Mouse (Mus musculus): ENCODE data around the gene Pear1. TPM values are rescaled to one million over a fixed set of nuclear protein-coding genes. Genes with fewer than 3 reads are reported as not detected.
"Not testable (repeated sequence)": the region's sequence is repeated elsewhere in the genome, so short reads cannot be mapped to it uniquely, and the experiment has no call there.

The Pear1 gene
- 8.9 and 12.6 TPM in 2 replicates for polyA plus RNA-seq (2016; fragmentation: Nextera tagmentation; extraction: Ambion mirVana)

- not testable (repeated sequence) for H3K4me1 ChIP-seq; H3K36me3 ChIP-seq; ATAC-seq (ENCODE audit: low FRiP score, low read depth); H3K4me3 ChIP-seq; H3K4me2 ChIP-seq (replicated peaks); H3K9me3 ChIP-seq; H3K27ac ChIP-seq (replicated peaks); H3K27me3 ChIP-seq; H3K9ac ChIP-seq (replicated peaks)
- 82% methylated on average over 1 of the region's 1 CpGs for WGBS
Observed at GRCm38 (mm10) chr3:87824206-87824605, at the start of gene Pear1. Pear1 (minus strand) TSS chr3:87824306.

GRCm38 (mm10) chr3:87864111-87864510, 40.0 kb upstream of the Pear1 start:
- H3K27ac ChIP-seq (replicated peaks); H3K27me3 ChIP-seq; H3K4me3 ChIP-seq; H3K4me1 ChIP-seq; ATAC-seq (ENCODE audit: low FRiP score, low read depth); H3K9me3 ChIP-seq; H3K9ac ChIP-seq (replicated peaks); H3K4me2 ChIP-seq (replicated peaks): not testable (repeated sequence)
- 93% methylated on average over 4 of the region's 4 CpGs for WGBS
- H3K36me3 ChIP-seq: peaks cover 78% of the 10 kb centered on the region

GRCm38 (mm10) chr3:87859813-87860212, 35.7 kb upstream of the Pear1 start:
- peaks cover 74% of the 10 kb centered on the region for H3K36me3 ChIP-seq
- ATAC-seq (ENCODE audit: low FRiP score, low read depth): no peak

GRCm38 (mm10) chr3:87857666-87858065, 33.6 kb upstream of the Pear1 start:
- H3K4me2 ChIP-seq (replicated peaks): no peak overlapping the region
- H3K9me3 ChIP-seq: no peaks in the 10 kb centered on the region
- H3K27ac ChIP-seq (replicated peaks): no peak overlapping the region
- H3K27me3 ChIP-seq: no peaks in the 10 kb centered on the region
- no peak for ATAC-seq (ENCODE audit: low FRiP score, low read depth)
- peaks cover 61% of the 10 kb centered on the region for H3K36me3 ChIP-seq
- no peak overlapping the region for H3K9ac ChIP-seq (replicated peaks)
- WGBS: 91% methylated on average over 8 of the region's 8 CpGs
- H3K4me3 ChIP-seq: no peak overlapping the region
- peaks cover 6% of the 10 kb centered on the region; the same call in 1 of the 2 replicates for H3K4me1 ChIP-seq

More at GRCm38 (mm10) chr3:87859813-87860212, 35.7 kb upstream of the Pear1 start:
- no peak overlapping the region for H3K4me2 ChIP-seq (replicated peaks)
- H3K4me3 ChIP-seq: no peak overlapping the region
- no peaks in the 10 kb centered on the region for H3K9me3 ChIP-seq
- no peak overlapping the region for H3K9ac ChIP-seq (replicated peaks)
- H3K4me1 ChIP-seq: no peaks in the 10 kb centered on the region
- no peak overlapping the region for H3K27ac ChIP-seq (replicated peaks)
- WGBS: 33% methylated on average over 3 of the region's 3 CpGs
- H3K27me3 ChIP-seq: no peaks in the 10 kb centered on the region

GRCm38 (mm10) chr3:87855936-87856335, 31.8 kb upstream of the Pear1 start:
- ATAC-seq (ENCODE audit: low FRiP score, low read depth): no peak
- H3K9ac ChIP-seq (replicated peaks): no peak overlapping the region
- H3K4me3 ChIP-seq: no peak overlapping the region
- 91% methylated on average over 8 of the region's 8 CpGs for WGBS
- peaks cover 6% of the 10 kb centered on the region; the same call in 1 of the 2 replicates for H3K4me1 ChIP-seq
- H3K4me2 ChIP-seq (replicated peaks): no peak overlapping the region
- H3K27me3 ChIP-seq: no peaks in the 10 kb centered on the region
- H3K36me3 ChIP-seq: peaks cover 45% of the 10 kb centered on the region
- no peak overlapping the region for H3K27ac ChIP-seq (replicated peaks)
- no peaks in the 10 kb centered on the region for H3K9me3 ChIP-seq

- no peaks in the 10 kb centered on the region for H3K9me3 ChIP-seq
- ATAC-seq (ENCODE audit: low FRiP score, low read depth): no peak
- H3K27me3 ChIP-seq: no peaks in the 10 kb centered on the region
- no peak overlapping the region for H3K4me3 ChIP-seq
- H3K36me3 ChIP-seq: peaks cover 38% of the 10 kb centered on the region
- H3K4me2 ChIP-seq (replicated peaks): no peak overlapping the region
- peaks cover 6% of the 10 kb centered on the region; the same call in 1 of the 2 replicates for H3K4me1 ChIP-seq
- no peak overlapping the region for H3K27ac ChIP-seq (replicated peaks)
- 77% methylated on average over 7 of the region's 7 CpGs for WGBS
- H3K9ac ChIP-seq (replicated peaks): no peak overlapping the region
Observed at GRCm38 (mm10) chr3:87854795-87855568, 30.9 kb upstream of the Pear1 start.

- WGBS: 84% methylated on average over 14 of the region's 14 CpGs
- no peak overlapping the region for H3K4me3 ChIP-seq
Observed at GRCm38 (mm10) chr3:87849117-87849516, 25.0 kb upstream of the Pear1 start.

GRCm38 (mm10) chr3:87847680-87848079, 23.6 kb upstream of the Pear1 start:
- Histone ChIP-seq H3K4me1 (no peaks in the 10 kb centered on the region), H3K4me3 (no peak overlapping the region), H3K4me2 (replicated peaks) (no peak overlapping the region), H3K9me3 (no peaks in the 10 kb centered on the region), H3K27ac (replicated peaks) (no peak overlapping the region), H3K27me3 (no peaks in the 10 kb centered on the region), H3K9ac (replicated peaks) (no peak overlapping the region), H3K36me3 (no peaks in the 10 kb centered on the region)
- no peak for ATAC-seq (ENCODE audit: low FRiP score, low read depth)
- WGBS: 85% methylated on average over 5 of the region's 5 CpGs

More at GRCm38 (mm10) chr3:87849117-87849516, 25.0 kb upstream of the Pear1 start:
- Histone ChIP-seq H3K9ac (replicated peaks) (no peak overlapping the region), H3K4me1 (peaks cover 4% of the 10 kb centered on the region; the same call in 1 of the 2 replicates), H3K27me3 (no peaks in the 10 kb centered on the region), H3K36me3 (no peaks in the 10 kb centered on the region), H3K4me2 (replicated peaks) (no peak overlapping the region), H3K27ac (replicated peaks) (no peak overlapping the region), H3K9me3 (no peaks in the 10 kb centered on the region)
- ATAC-seq (ENCODE audit: low FRiP score, low read depth): no peak

GRCm38 (mm10) chr3:87846650-87847110, 22.6 kb upstream of the Pear1 start, which contains the start of gene Sh2d2a:
Sh2d2a (plus strand) TSS chr3:87846755.
- Histone ChIP-seq H3K27me3 (no peaks in the 10 kb centered on the region), H3K4me1 (no peaks in the 10 kb centered on the region), H3K36me3 (no peaks in the 10 kb centered on the region), H3K4me3 (no peak within 1 kb of the TSS), H3K4me2 (replicated peaks) (no peak within 1 kb of the TSS), H3K9me3 (no peaks in the 10 kb centered on the region), H3K9ac (replicated peaks) (no peak within 1 kb of the TSS), H3K27ac (replicated peaks) (no peak within 1 kb of the TSS)
- no peak for ATAC-seq (ENCODE audit: low FRiP score, low read depth)
- WGBS: 72% methylated on average over 7 of the region's 7 CpGs

- Histone ChIP-seq H3K4me1 (no peaks in the 10 kb centered on the region), H3K4me2 (replicated peaks) (no peak overlapping the region), H3K9me3 (no peaks in the 10 kb centered on the region), H3K27me3 (no peaks in the 10 kb centered on the region), H3K36me3 (no peaks in the 10 kb centered on the region), H3K27ac (replicated peaks) (no peak overlapping the region), H3K4me3 (no peak overlapping the region), H3K9ac (replicated peaks) (no peak overlapping the region)
- WGBS: 67% methylated on average over 4 of the region's 4 CpGs
- no peak for ATAC-seq (ENCODE audit: low FRiP score, low read depth)
Observed at GRCm38 (mm10) chr3:87846186-87846585, 22.1 kb upstream of the Pear1 start.

- WGBS: 82% methylated on average over 4 of the region's 4 CpGs
Observed at GRCm38 (mm10) chr3:87844981-87845380, 20.9 kb upstream of the Pear1 start.

GRCm38 (mm10) chr3:87840858-87841257, 16.8 kb upstream of the Pear1 start:
- Histone ChIP-seq H3K9me3 (no peaks in the 10 kb centered on the region), H3K9ac (replicated peaks) (no peak overlapping the region)
- ATAC-seq (ENCODE audit: low FRiP score, low read depth): no peak

More at GRCm38 (mm10) chr3:87844981-87845380, 20.9 kb upstream of the Pear1 start:
- H3K27ac ChIP-seq (replicated peaks): no peak overlapping the region
- no peak overlapping the region for H3K9ac ChIP-seq (replicated peaks)
- no peaks in the 10 kb centered on the region for H3K9me3 ChIP-seq
- peaks cover 2% of the 10 kb centered on the region; the same call in 1 of the 2 replicates for H3K27me3 ChIP-seq
- no peak overlapping the region for H3K4me2 ChIP-seq (replicated peaks)
- H3K4me3 ChIP-seq: no peak overlapping the region
- no peak for ATAC-seq (ENCODE audit: low FRiP score, low read depth)
- H3K4me1 ChIP-seq: no peaks in the 10 kb centered on the region
- H3K36me3 ChIP-seq: no peaks in the 10 kb centered on the region

More at GRCm38 (mm10) chr3:87840858-87841257, 16.8 kb upstream of the Pear1 start:
- no peaks in the 10 kb centered on the region for H3K36me3 ChIP-seq
- H3K4me2 ChIP-seq (replicated peaks): no peak overlapping the region
- H3K4me3 ChIP-seq: no peak overlapping the region
- H3K4me1 ChIP-seq: no peaks in the 10 kb centered on the region
- H3K27ac ChIP-seq (replicated peaks): no peak overlapping the region
- H3K27me3 ChIP-seq: peaks cover 7% of the 10 kb centered on the region; the same call in 1 of the 2 replicates

Data from midbrain, embryonic 12.5 days (tissue).